Mouse (Mus musculus) limb, embryonic 15.5 days (tissue): ENCODE results near the gene Speer4e. TPM values are rescaled to one million over a fixed set of nuclear protein-coding genes. Genes with fewer than 3 reads are reported as not detected.
"Not testable (repeated sequence)": the region's sequence is repeated elsewhere in the genome, so short reads cannot be mapped to it uniquely, and the experiment has no call there.

Source experiments
- ATAC-seq: fragments of 200-750 bp; cut with Nextera tagmentation; 2 replicates; pipeline ENCODE4 v1.8.0; 2017; ENCODE audit warnings: low read depth, moderate TSS enrichment; ENCODE audit not compliant: insufficient number of reproducible peaks, low FRiP score, low TSS enrichment
- H3K27ac ChIP-seq: fragments of 300-500 bp; sonication (generic); 2 replicates; pipeline ENCODE4 v1.5.1; 2015; ENCODE audit warnings: moderate library complexity, mild to moderate bottlenecking, inconsistent platforms
- H3K27me3 ChIP-seq: fragments of 300-500 bp; sonication (generic); 2 replicates; pipeline ENCODE4 v1.6.1; 2015; ENCODE audit warnings: inconsistent platforms
- H3K36me3 ChIP-seq: fragments of 300-500 bp; sonication (generic); 2 replicates; pipeline ENCODE4 v1.6.1; 2015; ENCODE audit warnings: inconsistent platforms
- H3K4me1 ChIP-seq: fragments of 300-500 bp; sonication (generic); 2 replicates; pipeline ENCODE4 v1.6.1; 2015; ENCODE audit warnings: inconsistent platforms
- H3K4me2 ChIP-seq: fragments of 300-500 bp; sonication (generic); 2 replicates; pipeline ENCODE4 v1.6.1; 2015; ENCODE audit warnings: mild to moderate bottlenecking, inconsistent platforms
- H3K4me3 ChIP-seq: fragments of 300-500 bp; sonication (generic); 2 replicates; pipeline ENCODE4 v1.5.1; 2015; ENCODE audit warnings: mild to moderate bottlenecking, inconsistent platforms
- H3K9ac ChIP-seq: fragments of 300-500 bp; sonication (generic); 2 replicates; pipeline ENCODE4 v1.6.1; 2015; ENCODE audit warnings: inconsistent platforms
- H3K9me3 ChIP-seq: fragments of 300-500 bp; sonication (generic); 2 replicates; pipeline ENCODE4 v1.6.1; 2016; ENCODE audit warnings: inconsistent platforms
- WGBS: fragments of 180-500 bp; shearing (Covaris S2); methylation state at CpG from one replicate; pipeline ENCODE4 v1.1.7; 2015; 5-methylcytosine and 5-hydroxymethylcytosine counted together
- polyA plus RNA-seq: library from polyadenylated mRNA; unstranded; fragments of >200 nt; fragmentation: Nextera tagmentation; extraction: Ambion mirVana; gene quantifications from 2 replicates; pipeline ENCODE4 v1.2.1, GENCODE M21; 2015

Gene Speer4e
- polyA plus RNA-seq: not detected in 2 replicates

DNA sequence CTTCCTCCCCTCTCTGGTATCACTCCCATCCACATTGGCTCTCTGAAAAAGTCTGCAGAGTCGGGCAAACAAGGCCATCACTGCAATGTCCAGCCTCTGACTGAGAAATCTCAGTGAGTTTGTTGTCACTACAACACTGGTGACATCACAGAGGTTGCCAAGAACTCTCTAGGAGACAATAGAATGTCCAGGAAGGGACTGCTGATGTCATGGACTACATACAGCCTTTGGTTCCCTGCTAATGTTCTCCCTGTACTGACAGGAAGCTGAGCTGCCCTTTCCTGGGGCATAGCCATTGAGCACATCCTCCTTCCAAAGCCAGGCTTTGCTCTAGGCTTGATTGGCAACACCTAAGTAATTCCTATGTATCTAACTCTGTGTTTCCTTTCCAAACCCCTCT lies at the start of gene Speer4e:
TSS of gene Speer4e (minus strand) at position 101 of the 400 bp plus-strand sequence.
- not testable (repeated sequence) for H3K27me3 ChIP-seq, H3K4me1 ChIP-seq, H3K4me3 ChIP-seq, H3K27ac ChIP-seq, H3K9ac ChIP-seq, H3K36me3 ChIP-seq, ATAC-seq, H3K4me2 ChIP-seq, H3K9me3 ChIP-seq
- WGBS: 28% methylated on average over 1 of the region's 1 CpGs

DNA sequence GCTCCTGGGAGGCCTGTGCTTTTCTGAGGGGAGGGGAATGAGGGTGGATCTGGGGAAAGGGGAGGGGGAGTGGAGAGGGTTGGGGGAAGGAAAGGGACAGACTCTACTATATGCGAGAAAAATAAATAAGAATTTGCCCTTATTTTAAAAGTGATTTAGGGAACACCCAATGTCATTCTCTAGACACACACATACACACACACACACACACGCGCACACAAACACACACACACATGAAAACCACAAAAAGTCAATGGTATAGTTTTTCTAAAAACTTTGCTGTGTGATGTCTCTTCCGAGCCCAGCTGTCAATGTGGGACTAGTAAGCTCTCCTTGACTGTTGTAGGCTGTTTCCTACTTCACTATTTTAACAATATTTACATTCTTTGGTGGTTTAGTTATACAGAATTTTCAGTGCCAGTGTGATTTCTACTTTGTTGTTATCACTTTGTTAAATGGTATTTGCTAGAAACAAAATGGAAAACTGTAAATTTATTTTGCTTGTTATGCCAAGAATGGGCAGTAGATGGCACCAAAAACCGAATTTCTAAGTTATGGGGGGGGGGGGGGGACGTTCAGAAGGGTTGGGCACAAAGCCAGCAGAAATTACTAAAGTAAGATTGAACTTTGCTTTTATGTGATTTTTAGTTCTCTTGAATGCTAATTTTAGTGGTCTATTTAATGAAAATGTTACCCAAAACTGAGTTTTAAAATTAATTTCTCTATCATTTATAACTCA lies 48.6 kb upstream of the Speer4e start:
- H3K4me1 ChIP-seq, H3K36me3 ChIP-seq, H3K9me3 ChIP-seq, H3K4me2 ChIP-seq, H3K9ac ChIP-seq, H3K27me3 ChIP-seq, H3K27ac ChIP-seq, H3K4me3 ChIP-seq: not testable (repeated sequence)
- 39% methylated on average over 6 of the region's 6 CpGs for WGBS
- peak; percentile 79 for ATAC-seq

DNA sequence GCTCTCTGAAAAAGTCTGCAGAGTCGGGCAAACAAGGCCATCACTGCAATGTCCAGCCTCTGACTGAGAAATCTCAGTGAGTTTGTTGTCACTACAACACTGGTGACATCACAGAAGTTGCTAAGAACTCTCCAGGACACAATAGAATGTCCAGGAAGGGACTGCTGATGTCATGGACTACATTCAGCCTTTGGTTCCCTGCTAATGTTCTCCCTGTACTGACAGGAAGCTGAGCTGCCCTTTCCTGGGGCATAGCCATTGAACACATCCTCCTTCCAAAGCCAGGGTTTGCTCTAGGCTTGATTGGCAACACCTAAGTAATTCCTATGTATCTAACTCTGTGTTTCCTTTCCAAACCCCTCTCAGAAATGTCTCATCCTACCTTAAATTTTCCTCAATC lies 40.6 kb upstream of the Speer4e start, which contains the start of gene Gm10354:
TSS of gene Gm10354 (minus strand) at position 101 of the 400 bp plus-strand sequence.
- H3K4me3 ChIP-seq, H3K36me3 ChIP-seq, H3K27me3 ChIP-seq, H3K27ac ChIP-seq, H3K9ac ChIP-seq, H3K4me2 ChIP-seq, ATAC-seq, H3K4me1 ChIP-seq, H3K9me3 ChIP-seq: not testable (repeated sequence)
- WGBS: 38% methylated on average over 1 of the region's 1 CpGs

DNA sequence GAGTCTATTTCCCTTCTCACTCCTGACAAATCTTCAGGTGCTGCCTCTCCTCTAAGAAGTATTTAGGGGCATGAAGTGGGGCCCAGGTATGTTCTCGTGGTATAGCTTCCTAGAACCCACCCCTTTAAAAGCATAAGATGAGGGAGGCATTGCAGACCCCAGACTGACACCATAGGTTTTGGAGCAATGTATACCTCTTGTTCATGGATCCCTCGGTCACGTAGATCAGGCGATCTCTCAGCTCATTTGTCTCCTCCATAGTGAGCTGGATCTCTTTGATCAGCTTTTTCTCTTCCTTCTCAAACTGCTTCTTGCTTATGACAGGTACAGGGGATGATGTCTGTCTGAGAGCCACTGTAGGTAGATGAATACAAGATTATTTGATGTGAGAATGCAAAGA lies 39.1 kb upstream of the Speer4e start:
- WGBS: 76% methylated on average over 4 of the region's 4 CpGs
- H3K27ac ChIP-seq, H3K4me2 ChIP-seq, ATAC-seq, H3K9me3 ChIP-seq, H3K36me3 ChIP-seq, H3K4me3 ChIP-seq, H3K4me1 ChIP-seq, H3K27me3 ChIP-seq, H3K9ac ChIP-seq: not testable (repeated sequence)

DNA sequence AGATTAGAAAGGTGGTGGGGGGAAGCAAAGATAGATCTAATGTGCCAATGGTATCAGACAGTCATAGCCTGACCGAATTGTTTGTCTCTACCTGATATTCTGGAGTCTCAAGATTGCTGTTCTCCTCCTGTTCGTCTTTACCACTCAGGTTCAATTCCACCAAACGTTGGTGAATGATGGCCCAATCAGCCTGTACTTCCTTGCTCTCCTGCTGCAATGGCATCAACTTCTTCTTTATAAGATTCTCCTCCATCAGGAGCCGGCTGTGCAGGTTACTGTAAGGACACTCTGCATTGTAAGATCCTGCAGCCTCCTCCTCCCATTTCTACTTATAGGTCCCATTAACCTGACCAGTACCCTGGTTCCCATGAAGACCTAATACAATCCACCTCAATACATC lies 37.1 kb upstream of the Speer4e start:
- 63% methylated on average over 4 of the region's 4 CpGs for WGBS
- H3K36me3 ChIP-seq: not testable (repeated sequence)

DNA sequence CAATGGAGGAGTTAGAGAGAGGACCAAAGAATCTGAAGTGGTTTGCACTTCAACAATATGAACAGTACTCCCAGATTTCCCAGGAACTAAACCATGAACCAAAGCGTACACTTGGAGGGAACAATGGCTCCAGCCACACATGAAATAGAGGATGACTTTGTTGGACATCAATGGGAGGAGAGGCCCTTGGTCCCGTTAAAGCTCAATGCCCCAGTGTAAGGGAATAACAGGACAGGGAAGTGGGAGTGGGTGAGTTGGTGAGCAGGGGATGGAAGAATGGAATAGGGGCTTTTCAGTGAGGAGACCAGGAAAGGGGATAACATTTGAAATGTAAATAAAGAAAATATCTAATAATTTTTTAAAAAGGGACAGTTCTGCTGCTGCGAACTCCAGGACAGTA lies 34.6 kb upstream of the Speer4e start:
- not testable (repeated sequence) for H3K27ac ChIP-seq, H3K9ac ChIP-seq, H3K9me3 ChIP-seq, H3K4me3 ChIP-seq, H3K27me3 ChIP-seq, H3K36me3 ChIP-seq, ATAC-seq, H3K4me2 ChIP-seq, H3K4me1 ChIP-seq
- WGBS: 73% methylated on average over 3 of the region's 3 CpGs

More for the DNA sequence above, 37.1 kb upstream of the Speer4e start:
- H3K27ac ChIP-seq, ATAC-seq, H3K9me3 ChIP-seq, H3K4me3 ChIP-seq, H3K27me3 ChIP-seq, H3K4me2 ChIP-seq, H3K4me1 ChIP-seq, H3K9ac ChIP-seq: not testable (repeated sequence)

DNA sequence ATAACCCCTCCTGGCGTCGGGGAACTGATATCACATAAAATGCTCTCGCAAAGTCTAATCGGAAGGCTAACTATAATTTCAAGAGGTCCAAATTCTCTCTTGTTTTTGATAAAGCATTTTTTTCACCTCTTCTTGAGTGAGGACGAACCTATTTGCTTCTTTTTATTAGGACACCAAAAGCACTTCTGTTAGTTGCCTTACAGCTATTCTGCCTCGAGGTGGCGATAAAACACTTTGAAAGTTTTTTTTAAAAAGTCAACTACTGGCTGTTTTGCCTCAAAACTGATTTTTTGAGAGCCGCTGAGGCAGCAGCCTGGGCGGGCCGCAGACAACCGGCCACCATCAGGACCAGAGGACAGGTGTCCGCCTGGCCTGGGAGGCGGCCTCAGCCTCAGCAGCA lies 25.6 kb upstream of the Speer4e start:
- not testable (repeated sequence) for ATAC-seq, H3K27me3 ChIP-seq, H3K4me3 ChIP-seq, H3K9me3 ChIP-seq, H3K4me2 ChIP-seq, H3K4me1 ChIP-seq, H3K27ac ChIP-seq, H3K36me3 ChIP-seq, H3K9ac ChIP-seq
- 83% methylated on average over 13 of the region's 13 CpGs for WGBS

DNA sequence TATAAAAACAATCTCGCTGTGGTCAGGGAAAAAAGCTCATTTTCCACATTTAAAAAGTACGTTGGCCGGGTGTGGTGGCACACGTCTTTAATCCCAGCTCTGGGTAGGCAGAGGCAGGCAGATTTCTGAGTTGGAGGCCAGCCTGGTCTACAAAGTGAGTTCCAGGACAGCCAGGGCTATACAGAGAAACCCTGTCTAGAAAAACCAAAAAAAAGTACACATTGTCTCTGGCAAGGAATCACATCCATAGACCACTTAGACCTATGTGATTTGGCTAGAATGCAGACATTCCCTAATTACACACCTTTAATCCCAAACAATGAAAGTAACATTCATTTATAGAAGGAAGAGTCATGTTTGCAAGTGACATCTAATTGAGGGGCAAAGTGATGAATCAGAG lies 23.3 kb upstream of the Speer4e start:
- H3K4me1 ChIP-seq, H3K27ac ChIP-seq, H3K9ac ChIP-seq, H3K36me3 ChIP-seq, H3K4me3 ChIP-seq, H3K9me3 ChIP-seq, H3K27me3 ChIP-seq, H3K4me2 ChIP-seq: not testable (repeated sequence)
- ATAC-seq: 0 out of 2 replicates have a peak, but pooled peaks have one; percentile 80
- 78% methylated on average over 4 of the region's 4 CpGs for WGBS

DNA sequence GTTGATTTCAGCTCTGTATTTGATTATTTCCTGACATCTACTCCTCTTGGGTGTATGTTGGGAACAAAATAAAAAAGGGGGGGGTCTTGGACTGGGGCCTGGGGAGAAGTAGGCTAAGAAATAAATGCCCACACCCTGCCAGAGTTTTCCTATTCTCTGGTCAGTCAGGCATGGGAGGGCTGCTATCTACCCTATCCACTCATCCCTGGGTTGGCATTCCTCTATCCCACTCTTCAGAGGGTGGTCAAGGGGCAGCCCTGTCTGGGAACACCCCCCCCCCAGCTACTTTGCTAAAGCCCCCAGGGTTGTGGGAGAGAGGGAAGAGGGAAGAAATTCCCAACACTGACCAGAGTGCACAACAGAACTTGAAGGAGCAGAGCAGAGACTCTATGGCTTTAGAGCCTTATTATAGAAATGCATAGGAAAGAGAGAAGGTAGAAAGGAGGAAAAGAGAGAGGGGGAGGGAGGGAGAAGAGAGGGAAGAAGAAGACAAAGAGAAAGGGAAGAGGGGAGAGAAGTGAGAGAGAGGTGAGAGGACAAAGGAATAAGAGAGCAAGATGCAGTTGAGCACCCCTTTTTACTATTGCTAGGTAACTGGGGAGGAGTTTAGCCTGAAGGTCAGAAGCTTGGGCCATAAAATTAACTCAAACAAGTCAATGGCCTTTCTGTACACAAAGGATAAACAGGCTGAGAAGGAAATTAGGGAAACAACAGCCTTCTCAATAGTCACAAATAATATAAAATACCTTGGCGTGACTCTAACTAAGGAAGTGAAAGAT lies 17.9 kb upstream of the Speer4e start:
- peak; percentile 69; the same call in 1 of the 2 replicates for ATAC-seq
- H3K4me1 ChIP-seq, H3K4me3 ChIP-seq, H3K9ac ChIP-seq, H3K27me3 ChIP-seq, H3K36me3 ChIP-seq, H3K4me2 ChIP-seq, H3K27ac ChIP-seq: not testable (repeated sequence)
- 83% methylated on average over 1 of the region's 1 CpGs for WGBS
- peaks cover 10% of the 10 kb centered on the region for H3K9me3 ChIP-seq

DNA sequence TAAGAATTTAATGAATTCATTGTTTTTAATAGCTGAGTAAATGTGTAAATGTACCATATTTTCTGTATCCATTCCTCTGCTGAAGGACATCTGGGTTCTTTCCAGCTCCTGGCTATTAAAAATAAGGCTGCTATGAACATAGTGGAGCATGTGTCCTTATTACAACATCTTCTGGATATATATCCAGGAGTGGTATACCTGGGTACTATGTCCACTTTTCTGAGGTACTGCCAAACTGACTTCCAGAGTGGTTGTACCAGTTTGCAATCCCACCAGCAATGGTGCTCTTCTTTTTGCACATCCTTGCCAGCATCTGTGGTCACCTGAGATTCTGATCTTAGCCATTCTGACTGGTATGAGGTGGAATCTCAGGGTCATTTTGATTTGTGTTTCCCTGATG lies 15.4 kb upstream of the Speer4e start:
- not testable (repeated sequence) for H3K36me3 ChIP-seq, ATAC-seq, H3K27me3 ChIP-seq, H3K27ac ChIP-seq, H3K9ac ChIP-seq, H3K4me2 ChIP-seq, H3K4me1 ChIP-seq, H3K4me3 ChIP-seq
- H3K9me3 ChIP-seq: peaks cover 10% of the 10 kb centered on the region

DNA sequence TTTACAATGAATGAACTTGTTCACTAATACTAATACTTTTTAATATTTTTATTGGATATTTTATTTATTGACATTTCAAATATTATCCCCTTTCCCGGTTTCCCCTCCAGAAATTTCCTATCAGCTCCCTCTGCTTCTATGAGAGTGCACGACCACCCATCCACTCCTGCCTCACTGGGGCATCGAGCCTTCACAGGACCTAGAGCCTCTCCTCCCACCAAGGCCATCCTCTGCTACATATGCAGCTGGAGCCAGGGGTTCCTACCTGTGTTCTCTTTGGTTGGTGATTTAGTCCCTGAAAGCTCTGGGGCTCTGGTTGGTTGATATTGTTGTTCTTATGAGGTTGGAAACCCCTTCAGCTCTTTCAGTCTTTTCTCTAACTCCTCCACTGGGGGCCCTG lies 14.5 kb upstream of the Speer4e start:
- WGBS: 71% methylated on average over 3 of the region's 3 CpGs
- ATAC-seq, H3K27me3 ChIP-seq, H3K4me3 ChIP-seq, H3K27ac ChIP-seq, H3K4me2 ChIP-seq, H3K9ac ChIP-seq, H3K36me3 ChIP-seq, H3K4me1 ChIP-seq: not testable (repeated sequence)
- peaks cover 14% of the 10 kb centered on the region for H3K9me3 ChIP-seq

DNA sequence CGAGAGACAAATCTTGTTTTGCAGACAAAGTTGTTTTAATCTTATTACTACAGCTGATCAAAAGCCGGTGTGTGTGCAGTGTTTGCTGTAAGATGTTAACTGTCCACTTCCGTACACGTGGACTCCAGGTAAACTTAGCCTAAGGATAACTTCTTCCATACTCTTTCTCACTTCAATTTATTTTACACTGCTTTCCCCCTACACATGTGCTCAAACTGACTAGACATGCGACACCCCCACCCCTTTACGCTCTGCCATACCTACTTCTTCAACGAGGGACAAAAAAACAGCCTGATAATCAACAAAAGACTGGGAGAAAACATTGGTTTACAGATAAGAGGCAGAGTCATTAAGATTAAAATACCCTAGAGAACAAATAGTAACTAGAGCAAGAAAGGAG lies 13.6 kb upstream of the Speer4e start:
- H3K27me3 ChIP-seq, H3K4me3 ChIP-seq, H3K27ac ChIP-seq, H3K9ac ChIP-seq, H3K36me3 ChIP-seq, H3K4me2 ChIP-seq, H3K4me1 ChIP-seq: not testable (repeated sequence)
- peaks cover 14% of the 10 kb centered on the region for H3K9me3 ChIP-seq
- ATAC-seq: peak; percentile 56; the same call in 1 of the 2 replicates
- 67% methylated on average over 7 of the region's 7 CpGs for WGBS
